ENCODE assay signal across 24 mouse cellular contexts in genomic region chr17:48345824-48346223, GRCm38 (mm10). TPM values are rescaled to one million over a fixed set of nuclear protein-coding genes. Genes with fewer than 3 reads are reported as not detected.
"Had no signal": no experiment of that assay in that cellular context is flagged by ENCODE, and none has a peak within 500 bp of the region (broad histone marks: within the 10 kb centered on the region; RNA-seq: fewer than 3 reads in every experiment).

No protein-coding gene starts in this region.

- H3K9ac ChIP-seq: limb, embryonic 12.5 days; limb, embryonic 15.5 days; liver, embryonic 14.5 days; liver, postnatal 0 days; lung, embryonic 14.5 days; midbrain, embryonic 13.5 days; neural tube, embryonic 13.5 days had no signal

- H3K36me3 ChIP-seq: limb, embryonic 12.5 days; limb, embryonic 15.5 days; midbrain, embryonic 10.5 days; midbrain, embryonic 13.5 days; neural tube, embryonic 13.5 days had no signal

- DNase-seq: kidney, adult 2 months; left cerebral cortex, postnatal 4 days; liver, postnatal 0 days; retina, postnatal 1 day; thymus, adult 18-20 months; thymus, postnatal 36 days had no signal

- H3K9me3 ChIP-seq: limb, embryonic 12.5 days; limb, embryonic 15.5 days; midbrain, embryonic 10.5 days; midbrain, embryonic 13.5 days; neural tube, embryonic 13.5 days had no signal

- H3K4me1 ChIP-seq: limb, embryonic 12.5 days; limb, embryonic 15.5 days; midbrain, embryonic 10.5 days; midbrain, embryonic 13.5 days; neural tube, embryonic 13.5 days had no signal

- ATAC-seq: liver, postnatal 0 days; midbrain, embryonic 13.5 days; midbrain, embryonic 16.5 days had no signal

- H3K4me2 ChIP-seq: limb, embryonic 12.5 days; limb, embryonic 15.5 days; liver, embryonic 11.5 days; lung, embryonic 14.5 days; midbrain, embryonic 13.5 days; neural tube, embryonic 13.5 days had no signal

- H3K27me3 ChIP-seq: limb, embryonic 15.5 days; midbrain, embryonic 13.5 days; neural tube, embryonic 13.5 days had no signal

- H3K27ac ChIP-seq: kidney, postnatal 0 days; limb, embryonic 12.5 days; limb, embryonic 15.5 days; liver, embryonic 14.5 days; midbrain, embryonic 10.5 days; midbrain, embryonic 13.5 days; neural tube, embryonic 13.5 days had no signal

- H3K4me3 ChIP-seq: layer of hippocampus, adult 2 months; limb, embryonic 12.5 days; limb, embryonic 15.5 days; midbrain, embryonic 10.5 days; midbrain, embryonic 13.5 days; myocyte; neural tube, embryonic 13.5 days had no signal

RNA-seq across cellular contexts. Expression of gene Trem2, which starts 0.4 kb away (rescaled TPM):
- polyA plus RNA-seq: small intestine, adult 2 months had no signal

RNA-seq across cellular contexts. Expression of gene Treml1, which starts 13.9 kb away (rescaled TPM):
- total RNA-seq: layer of hippocampus, adult 2 months; layer of hippocampus, postnatal 25 days; left cerebral cortex, postnatal 4 days; monocyte, adult 5-6 weeks had no signal
- polyA plus RNA-seq: large intestine, adult 2 months; small intestine, adult 2 months had no signal

RNA-seq across cellular contexts. Expression of gene B430306N03Rik, which starts 29.9 kb away (rescaled TPM):
- total RNA-seq: layer of hippocampus, adult 2 months had no signal
- polyA plus RNA-seq: midbrain, embryonic 13.5 days; myocyte had no signal

RNA-seq across cellular contexts. Expression of gene Treml2, which starts 46.5 kb away (rescaled TPM):
- polyA plus RNA-seq: kidney, embryonic 14.5 days; myocyte; neural tube, embryonic 13.5 days; testis, adult 2 months had no signal
